Mouse (Mus musculus): ENCODE data around the gene Cpm.

GRCm38 (mm10) chr10:117614387-117614786 is 14.9 kb upstream of the Cpm start:
- TF ChIP-seq HCFC1 (IDR thresholded peaks at IDR 0.05; ENCODE audit: borderline replicate concordance, insufficient read depth, low read length) = no peak
- TF ChIP-seq ZC3H11A (IDR thresholded peaks at IDR 0.05; ENCODE audit: borderline replicate concordance, low read depth, low read length) = no peak
- TF ChIP-seq CHD2 (IDR thresholded peaks at IDR 0.05; ENCODE audit: low read depth, low read length) = no peak
- TF ChIP-seq MAFK (IDR thresholded peaks at IDR 0.05; ENCODE audit: insufficient read depth, low read depth, low read length) = no peak
- no peak for TF ChIP-seq ZNF384 (IDR thresholded peaks at IDR 0.05; ENCODE audit: low read depth, low read length)
